Mouse (Mus musculus): ENCODE data around the gene Adgrg3.

DNA sequence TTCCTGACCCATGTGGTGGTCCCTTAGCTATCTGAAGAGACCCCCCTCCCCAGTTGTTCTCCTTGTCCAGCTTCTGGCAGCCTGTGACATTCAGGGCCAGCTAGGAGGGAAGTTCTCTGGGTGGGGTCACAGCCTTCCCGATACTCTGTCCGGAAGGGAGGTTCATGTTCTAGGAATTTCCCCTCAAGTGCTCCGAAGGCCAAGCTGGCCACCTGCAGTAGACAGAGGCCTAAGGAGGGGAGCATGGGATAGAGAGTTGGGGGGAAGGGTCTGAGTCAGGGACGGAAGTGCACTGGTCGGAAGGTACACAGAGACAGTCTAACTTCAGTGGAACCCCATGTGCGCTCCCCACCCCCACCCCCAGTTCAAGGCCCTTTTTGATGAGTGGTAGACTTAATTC lies 17.5 kb upstream of the Adgrg3 start:
- TF ChIP-seq GATA1 (IDR thresholded peaks at IDR 0.05; ENCODE audit: borderline replicate concordance, low read length): no peak
- no peak for TF ChIP-seq CTCF (IDR thresholded peaks at IDR 0.05; ENCODE audit: low read depth, low read length)
- no peak for TF ChIP-seq TAL1 (conservative IDR thresholded peaks at IDR 0.05; ENCODE audit: low read depth, low read length)
